Mouse (Mus musculus) bone marrow, adult 2 months (tissue): ENCODE measurements at regions not wholly inside any gene's neighbourhood (a gene's known extent, or its start where the extent isn't known, plus 50 kb on each side); places are given as distances from the start of the nearest gene placed in this dataset.
A peak's percentile ranks its signal among the peaks of the same experiment; 100 is the strongest.

Source experiments
- H3K27ac ChIP-seq: fragments of 200-500 bp; 2 replicates; pipeline ENCODE4 v1.5.1; 2012; ENCODE audit warnings: low read depth, mild to moderate bottlenecking, control low read depth, inconsistent platforms, low read length; ENCODE audit not compliant: control insufficient read depth, poor library complexity, insufficient read depth
- H3K4me1 ChIP-seq: fragments of 200-500 bp; 2 replicates; pipeline ENCODE4 v1.6.1; 2011; ENCODE audit warnings: low read length; ENCODE audit not compliant: control insufficient read depth, insufficient read depth
- H3K4me3 ChIP-seq: fragments of 200-500 bp; replicated peaks from 2 replicates; pipeline ENCODE3; 2011; ENCODE audit warnings: mild to moderate bottlenecking, low read depth, low read length, control low read depth; ENCODE audit not compliant: control insufficient read depth
- CTCF ChIP-seq: fragments of 200-500 bp; IDR thresholded peaks from 2 replicates; pipeline ENCODE4 v1.5.1; 2011; ENCODE audit warnings: low read length, control low read depth; ENCODE audit not compliant: control insufficient read depth, insufficient read depth
- POLR2A ChIP-seq: fragments of 200-500 bp; IDR thresholded peaks from 2 replicates; pipeline ENCODE4 v1.6.1; 2011; ENCODE audit warnings: low read depth, mild to moderate bottlenecking, control low read depth, low read length, borderline replicate concordance; ENCODE audit not compliant: control insufficient read depth
- WGBS: fragments of 180-500 bp; shearing (Covaris S2); methylation state at CpG from one replicate; pipeline ENCODE4 v1.1.7; 2018; 5-methylcytosine and 5-hydroxymethylcytosine counted together

DNA sequence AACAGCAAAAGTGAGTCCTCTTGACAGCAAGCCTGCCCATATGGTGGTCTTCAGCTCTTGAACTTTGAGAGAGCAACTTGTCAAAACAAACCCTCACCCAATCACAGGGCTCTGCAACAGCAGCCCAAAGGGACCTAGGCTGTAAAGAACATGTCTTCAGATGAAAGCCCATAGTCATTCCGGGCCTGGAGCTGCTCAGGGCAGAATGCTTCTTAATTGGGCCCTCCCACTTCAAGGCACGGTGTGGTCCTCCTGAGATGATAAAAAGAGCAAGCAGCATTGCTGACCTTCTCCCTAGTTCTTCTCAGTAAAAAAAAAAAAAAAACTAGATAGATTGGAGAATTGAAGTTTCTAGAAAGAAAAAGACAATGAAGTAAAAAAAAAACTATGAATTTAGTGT, 80.7 kb upstream of the Cpeb4 start:
- Histone ChIP-seq H3K4me3 (no peak overlapping the region), H3K27ac (no peak overlapping the region), H3K4me1 (no peaks in the 10 kb centered on the region; the same call in 1 of the 2 replicates)
- TF ChIP-seq CTCF (no peak), POLR2A (no peak)
- 88% methylated on average over 2 of the region's 2 CpGs for WGBS

- WGBS: 37% methylated on average over 8 of the region's 8 CpGs
Measured at GRCm38 (mm10) chr11:31795084-31795483, 76.9 kb upstream of the Cpeb4 start.

GRCm38 (mm10) chr11:31796245-31796644, 75.8 kb upstream of the Cpeb4 start:
- no peak overlapping the region for H3K4me3 ChIP-seq
- 15% methylated on average over 6 of the region's 6 CpGs for WGBS
- TF ChIP-seq CTCF: no peak
- TF ChIP-seq POLR2A: no peak
- no peak overlapping the region; the same call in 1 of the 2 replicates for H3K27ac ChIP-seq
- H3K4me1 ChIP-seq: peaks cover 1% of the 10 kb centered on the region; the same call in 1 of the 2 replicates

More at GRCm38 (mm10) chr11:31795084-31795483, 76.9 kb upstream of the Cpeb4 start:
- H3K4me1 ChIP-seq: peaks cover 1% of the 10 kb centered on the region; the same call in 1 of the 2 replicates
- no peak overlapping the region for H3K4me3 ChIP-seq
- TF ChIP-seq POLR2A (no peak), CTCF (no peak)
- H3K27ac ChIP-seq: no peak overlapping the region

DNA sequence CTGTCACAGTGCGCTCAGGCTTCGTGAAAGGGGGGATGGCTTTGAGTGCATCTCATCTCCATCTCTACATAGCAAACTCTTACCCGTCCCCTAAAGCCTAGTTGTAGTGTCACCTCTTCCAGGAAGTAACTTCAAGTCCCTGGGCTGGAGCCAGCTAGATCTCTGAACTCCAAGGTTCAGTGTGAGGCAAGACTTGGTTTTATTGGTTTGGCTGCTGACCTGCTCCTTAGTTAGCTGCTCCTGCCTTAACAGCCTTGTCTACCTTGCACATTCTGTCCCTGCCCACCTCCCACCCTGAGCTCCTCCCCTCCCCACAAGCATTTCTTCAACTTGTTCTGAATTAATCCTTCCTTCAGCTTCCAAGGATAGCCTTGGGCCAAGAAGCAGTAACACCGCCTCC, 70.4 kb upstream of the Cpeb4 start:
- 85% methylated on average over 4 of the region's 4 CpGs for WGBS
- H3K27ac ChIP-seq: no peak overlapping the region
- TF ChIP-seq POLR2A: no peak
- no peak for TF ChIP-seq CTCF
- H3K4me3 ChIP-seq: no peak overlapping the region
- peaks cover 7% of the 10 kb centered on the region for H3K4me1 ChIP-seq

DNA sequence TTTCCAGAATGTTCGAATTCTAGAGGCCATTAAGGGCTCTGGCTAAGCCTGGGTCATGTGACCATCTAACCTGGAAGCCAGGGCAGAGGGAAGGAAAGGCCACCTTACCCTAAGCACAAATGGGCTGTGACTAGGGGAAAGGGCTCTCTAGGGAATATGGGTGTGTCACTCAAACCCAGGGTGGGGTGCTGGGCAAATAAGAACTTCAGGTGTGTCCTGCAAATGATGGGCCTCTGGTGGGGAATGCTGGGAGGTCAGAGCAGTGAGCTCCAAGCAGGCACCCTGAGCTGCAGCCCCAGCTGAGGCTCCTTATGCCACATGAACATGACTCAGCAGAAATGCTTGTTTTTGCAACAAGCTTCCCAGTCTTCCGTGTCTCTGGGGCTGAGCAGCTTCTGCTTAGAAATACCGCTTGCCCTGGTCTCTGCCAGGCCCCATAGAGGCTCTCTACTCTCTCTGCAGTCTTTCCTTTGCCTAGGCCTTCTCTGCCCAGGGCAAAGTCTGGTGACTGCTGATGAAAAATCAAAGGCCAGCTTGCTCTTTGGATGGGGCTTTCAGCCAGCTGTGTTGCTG, 68.6 kb upstream of the Cpeb4 start:
- WGBS: 11% methylated on average over 3 of the region's 3 CpGs
- TF ChIP-seq POLR2A (no peak), CTCF (no peak)

GRCm38 (mm10) chr11:31804518-31804917, 67.5 kb upstream of the Cpeb4 start:
- WGBS: 94% methylated on average over 6 of the region's 6 CpGs
- no peak overlapping the region for H3K27ac ChIP-seq
- TF ChIP-seq CTCF: no peak
- TF ChIP-seq POLR2A: no peak

More for the DNA sequence above, 68.6 kb upstream of the Cpeb4 start:
- Histone ChIP-seq H3K27ac (peak overlapping the region; percentile 67), H3K4me1 (peaks cover 10% of the 10 kb centered on the region), H3K4me3 (no peak overlapping the region)

GRCm38 (mm10) chr11:31807461-31808215, 64.4 kb upstream of the Cpeb4 start:
- TF ChIP-seq CTCF: no peak
- TF ChIP-seq POLR2A: no peak
- peaks cover 14% of the 10 kb centered on the region for H3K4me1 ChIP-seq
- H3K27ac ChIP-seq: peak overlapping the region; percentile 56
- WGBS: 63% methylated on average over 8 of the region's 8 CpGs
- H3K4me3 ChIP-seq: no peak overlapping the region

More at GRCm38 (mm10) chr11:31804518-31804917, 67.5 kb upstream of the Cpeb4 start:
- Histone ChIP-seq H3K4me1 (peaks cover 10% of the 10 kb centered on the region), H3K4me3 (no peak overlapping the region)

- Histone ChIP-seq H3K27ac (no peak overlapping the region), H3K4me1 (peaks cover 14% of the 10 kb centered on the region), H3K4me3 (no peak overlapping the region)
- 73% methylated on average over 5 of the region's 5 CpGs for WGBS
- TF ChIP-seq CTCF (no peak), POLR2A (no peak)
Measured at GRCm38 (mm10) chr11:31808216-31808838, 63.7 kb upstream of the Cpeb4 start.
